Mouse (Mus musculus) right cerebral cortex, postnatal 10 days (tissue): ENCODE measurements around the gene Arf6.

ENCODE experiments used
- DNase-seq, 2 experiments: peaks; one replicate each; pipeline ENCODE4 v3.0.0; 2021; ENCODE audit warnings: low spot score in 2 of 2

The Arf6 gene

DNA sequence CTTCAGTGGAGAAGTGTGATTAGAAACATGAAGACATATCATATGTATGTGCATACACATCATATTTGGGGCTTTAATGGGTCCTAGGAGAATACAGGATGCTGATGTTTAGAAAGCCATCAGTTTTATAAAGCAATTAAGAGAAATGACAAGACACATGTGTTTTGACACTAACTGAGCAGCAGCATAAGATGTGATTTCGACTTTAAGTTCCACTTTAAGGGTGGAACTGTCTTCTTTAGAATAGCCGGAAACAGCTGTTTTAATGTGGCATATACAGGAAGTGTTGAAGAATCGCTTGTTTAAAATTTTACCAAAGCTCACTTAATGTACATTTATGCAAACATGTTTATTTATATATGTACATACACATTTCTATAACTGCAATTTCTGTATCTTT is 41.4 kb downstream of the Arf6 start:
- DNase-seq: no peak

DNA sequence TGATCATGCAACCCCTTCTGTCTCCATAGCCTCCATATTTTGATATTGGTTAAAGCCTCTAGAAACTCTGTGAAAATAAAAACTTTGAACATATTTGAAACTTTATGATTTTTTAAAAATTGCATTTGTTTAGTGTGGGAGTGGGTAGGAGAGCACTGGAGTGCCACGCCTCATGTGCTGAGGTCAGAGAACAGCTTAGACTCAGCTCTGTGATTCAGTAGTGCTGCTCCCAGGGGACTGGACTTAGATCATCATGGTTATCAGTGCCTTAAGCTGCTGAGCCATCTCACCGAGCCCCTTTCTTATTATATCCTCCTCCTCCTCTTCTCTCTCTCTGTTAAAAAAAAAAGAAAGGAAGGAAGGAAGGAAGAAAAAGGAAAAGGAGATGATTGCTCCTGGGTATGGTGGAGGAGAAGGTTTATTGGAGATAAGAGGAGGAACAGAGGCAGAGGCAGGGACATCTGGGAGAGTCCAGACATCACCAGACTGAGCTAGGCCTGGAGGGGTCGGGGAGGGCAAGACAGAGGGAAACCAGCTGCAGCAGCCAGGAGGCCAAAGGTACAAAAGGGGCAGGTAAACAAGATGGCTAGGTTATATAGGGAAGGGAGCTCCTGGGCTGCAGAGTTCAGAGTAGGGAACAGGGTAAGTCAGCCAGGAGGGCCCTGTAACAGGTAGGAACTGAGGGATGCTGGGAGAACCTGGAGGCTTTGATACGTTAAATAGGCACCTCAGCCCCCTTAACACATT is 43.0 kb downstream of the Arf6 start:
- no peak for DNase-seq

DNA sequence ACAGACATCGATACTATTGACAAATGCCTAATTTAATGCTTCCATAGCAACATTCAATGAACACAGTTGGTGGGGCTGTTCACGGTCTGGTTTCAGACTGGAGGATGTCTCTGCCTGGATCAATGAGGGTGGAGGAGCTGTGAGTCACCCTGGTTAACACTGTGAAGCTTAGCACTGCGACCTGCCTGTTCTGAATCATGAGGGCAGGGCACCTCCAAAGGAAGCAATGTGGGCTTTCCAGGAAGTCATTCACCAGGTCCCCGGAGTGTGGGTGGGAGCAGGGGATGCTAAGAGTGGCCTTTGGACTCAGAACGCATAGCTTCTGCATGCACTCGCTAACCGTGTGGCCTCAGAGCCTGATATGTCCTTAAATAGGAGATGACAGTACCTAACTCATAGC is 44.8 kb downstream of the Arf6 start:
- DNase-seq: no peak

DNA sequence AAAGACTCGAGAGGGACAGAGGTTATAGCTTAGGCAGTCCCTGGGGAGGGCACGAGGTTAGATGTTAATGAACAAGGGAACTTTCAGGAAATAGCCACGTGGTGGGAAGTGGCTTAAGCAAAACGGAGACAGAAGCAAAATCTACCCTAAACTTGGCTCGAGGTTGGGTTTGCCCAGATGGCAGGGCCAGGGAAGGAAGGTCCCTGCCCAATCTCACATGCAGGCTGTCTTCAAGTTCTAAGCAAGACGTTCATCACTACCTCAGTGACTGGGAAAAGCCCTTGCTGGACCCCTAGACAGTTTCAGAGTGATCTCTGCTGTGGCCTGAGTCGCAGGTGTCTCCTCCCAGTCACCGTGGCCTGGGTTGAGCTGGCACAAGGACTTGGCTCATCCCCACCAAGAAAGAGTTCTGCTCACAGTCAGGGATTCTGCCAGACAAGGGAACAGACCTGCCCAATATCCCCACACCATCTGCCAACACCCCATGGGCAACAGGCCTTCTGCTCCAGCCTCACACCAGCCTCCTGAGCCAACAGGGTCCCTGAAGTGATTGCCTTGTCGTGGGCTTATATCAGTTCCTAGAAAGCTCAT is 45.8 kb downstream of the Arf6 start:
- no peak for DNase-seq

DNA sequence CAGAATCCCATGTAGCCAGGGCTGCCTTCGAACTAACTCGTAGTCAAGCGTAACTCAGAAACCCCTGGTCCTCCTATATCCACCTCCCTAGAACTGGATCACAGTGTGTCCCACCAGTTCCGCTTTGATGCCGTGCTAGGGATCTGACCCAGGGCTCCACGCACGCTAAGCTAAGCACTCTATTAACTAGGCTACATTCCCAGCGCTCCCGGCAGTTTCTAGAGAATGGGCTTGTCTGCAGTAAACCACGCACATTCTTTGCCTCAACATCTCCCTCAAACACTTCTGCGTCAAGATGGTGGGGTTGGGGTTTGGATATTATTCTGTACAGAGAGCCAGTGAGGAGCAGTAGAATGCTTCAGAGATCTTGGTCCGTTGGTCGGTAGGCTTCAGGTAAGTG is 46.7 kb downstream of the Arf6 start:
- no peak for DNase-seq

DNA sequence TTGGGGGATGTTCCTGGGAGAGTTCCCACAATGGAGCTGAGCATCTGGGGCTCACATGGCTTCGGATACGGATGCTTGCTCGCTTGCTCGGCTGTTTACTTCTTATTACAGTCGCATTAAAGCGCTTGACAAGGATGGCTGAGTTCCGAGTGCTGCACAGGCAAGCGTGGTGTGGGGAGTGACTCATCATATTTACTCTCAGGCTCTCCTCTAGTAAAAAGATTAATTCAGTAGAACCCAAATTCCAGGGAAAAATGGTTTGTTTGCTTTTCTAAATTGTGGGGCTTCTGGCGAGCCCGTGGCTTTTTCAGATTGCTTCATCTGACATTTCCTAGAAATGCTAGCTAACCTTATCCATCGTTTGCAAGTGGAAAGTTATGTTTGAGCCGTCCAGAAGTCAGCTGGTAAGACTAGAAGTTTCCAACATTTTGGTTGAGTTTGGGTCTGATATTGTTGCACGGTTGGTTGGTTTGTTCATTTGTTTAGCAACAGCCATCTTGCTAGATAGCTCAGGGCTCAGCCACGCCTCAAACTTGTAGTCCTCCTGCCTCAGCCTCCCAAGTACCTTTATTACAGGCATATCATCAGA is 47.2 kb downstream of the Arf6 start:
- no peak for DNase-seq

DNA sequence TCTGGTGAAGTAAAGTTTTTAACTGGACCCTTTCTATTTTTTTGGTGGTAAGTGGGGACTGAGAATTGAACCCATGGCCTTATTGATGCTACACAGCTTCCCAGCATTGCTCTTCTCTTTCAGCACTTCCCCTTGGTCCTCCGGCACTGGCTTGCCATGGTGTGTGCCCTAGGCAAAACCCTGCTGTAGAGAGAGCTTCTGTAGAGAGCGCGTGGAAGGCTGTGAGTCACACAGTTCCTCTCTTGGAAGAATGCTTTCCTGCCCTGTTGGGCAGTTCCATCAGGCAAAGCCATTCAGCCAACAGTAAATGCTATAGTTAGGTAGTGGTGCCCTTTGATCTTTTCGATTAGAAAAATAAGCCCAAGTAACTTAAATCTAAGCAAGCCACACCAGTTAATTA is 47.7 kb downstream of the Arf6 start:
- no peak for DNase-seq

DNA sequence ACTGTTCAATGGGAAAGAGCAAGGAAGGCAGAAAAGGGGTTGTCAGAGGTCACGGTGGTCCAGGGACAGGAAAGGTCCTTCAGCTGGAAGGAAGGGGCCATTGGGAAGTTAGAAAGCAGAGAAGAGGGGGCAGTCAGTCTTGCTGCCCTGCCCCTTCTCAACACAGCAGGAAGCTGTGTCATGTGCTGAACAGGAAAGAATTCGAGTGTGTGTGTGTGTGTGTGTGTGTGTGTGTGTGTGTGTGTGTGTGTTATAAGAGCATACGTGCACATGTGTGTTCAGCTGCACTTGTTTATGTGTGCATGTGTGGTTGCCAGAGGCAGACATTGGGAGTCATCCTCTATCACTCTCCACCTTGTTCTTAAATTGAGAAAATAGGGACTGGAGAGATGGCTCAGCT is 48.8 kb downstream of the Arf6 start:
- DNase-seq: no peak

DNA sequence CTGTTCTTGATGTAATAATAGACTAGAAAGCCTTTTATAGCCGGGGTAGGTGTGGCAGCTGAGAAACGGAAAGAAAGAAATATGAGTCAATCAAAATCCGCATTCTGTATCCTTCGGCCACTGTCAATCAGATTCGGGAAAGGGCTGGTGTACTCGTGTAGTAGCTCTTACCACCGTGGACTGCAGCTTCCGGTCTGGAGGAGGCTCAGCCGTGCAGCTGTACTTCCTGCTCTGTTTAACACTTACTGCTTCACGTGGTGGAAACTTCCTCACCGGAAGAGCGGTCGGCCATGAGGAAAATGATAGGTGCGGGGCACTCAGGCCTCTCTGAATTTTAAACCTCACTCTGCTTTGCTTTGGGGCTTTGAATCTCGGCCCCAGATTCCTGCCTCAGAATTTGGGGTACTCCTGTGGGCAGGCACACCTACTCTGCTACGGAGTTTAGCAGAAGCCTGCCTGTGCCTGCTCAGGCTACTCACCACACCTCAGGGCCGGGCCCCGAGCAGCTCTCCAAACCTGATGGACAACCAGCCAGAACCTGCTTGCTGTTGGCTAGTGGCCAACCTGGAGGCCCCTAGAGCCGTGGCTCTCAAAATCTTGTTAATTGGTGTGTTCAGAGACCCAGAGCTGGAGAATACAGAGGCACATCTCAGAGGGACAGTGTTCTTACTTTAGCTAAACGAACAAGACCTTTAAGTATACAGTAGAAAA is 51.0 kb downstream of the Arf6 start:
- no peak for DNase-seq
